Mouse (Mus musculus) gastrocnemius, postnatal 4 days (tissue): ENCODE measurements around the gene Them7. TPM values are rescaled to one million over a fixed set of nuclear protein-coding genes. Genes with fewer than 3 reads are reported as not detected.

Experiments
- DNase-seq, 2 experiments: peaks; one replicate each; pipeline ENCODE4 v3.0.0; 2021 to 2022; ENCODE audit warnings: low spot score in 2 of 2, mixed read lengths in 2 of 2
- total RNA-seq, 2 experiments: library from RNA; stranded (reverse); gene quantifications; 2 replicates each; pipeline ENCODE4 v1.2.3; 2021

The Them7 gene
- total RNA-seq, 2 experiments from 2014 or later, result 0.39 TPM; not detected in 1

GRCm38 (mm10) chr2:105409253-105409652 is 185.1 kb downstream of the Them7 start:
- no peak for DNase-seq

GRCm38 (mm10) chr2:105414309-105414708 is 190.2 kb downstream of the Them7 start:
- DNase-seq, result no peak

GRCm38 (mm10) chr2:105416046-105416659 is 192.0 kb downstream of the Them7 start:
- DNase-seq, result no peak

- no peak for DNase-seq
Measured at GRCm38 (mm10) chr2:105416660-105417348, 192.7 kb downstream of the Them7 start.

GRCm38 (mm10) chr2:105417663-105418062 is 193.5 kb downstream of the Them7 start:
- DNase-seq, result no peak

GRCm38 (mm10) chr2:105418629-105419227 is 194.6 kb downstream of the Them7 start:
- DNase-seq, result no peak

- no peak for DNase-seq
Measured at GRCm38 (mm10) chr2:105427447-105427846, 203.3 kb downstream of the Them7 start.

- DNase-seq, result peak; percentile 30 to 64
Measured at GRCm38 (mm10) chr2:105428029-105428428, 203.9 kb downstream of the Them7 start.

- DNase-seq, result no peak
Measured at GRCm38 (mm10) chr2:105428467-105428866, 204.3 kb downstream of the Them7 start.

Other genes starting within 250 kb of the Them7 start
- gene Eif3m, start 207.2 kb upstream of the Them7 start, total RNA-seq, result 100 to 1,000 TPM; 134 to 136 TPM
- gene Gm11060, start 132.3 kb upstream of the Them7 start, total RNA-seq, result not detected
- under 1 TPM; 0.07 to 0.29 TPM for gene Wt1, start 97.8 kb upstream of the Them7 start, total RNA-seq
- 100 to 1,000 TPM in 1 of 2 experiments, 10 to 100 TPM in 1; 90.2 to 104 TPM for gene Rcn1, start 175.0 kb downstream of the Them7 start, total RNA-seq